Mouse (Mus musculus): Measurements from ENCODE around the gene Hspa2. TPM values are rescaled to one million over a fixed set of nuclear protein-coding genes. Genes with fewer than 3 reads are reported as not detected.

The Hspa2 gene
- polyA plus RNA-seq, 1 experiment = 0.20 TPM

- H3K27me3 ChIP-seq (ENCODE audit: control insufficient read depth) = no peaks in the 10 kb centered on the region
- TF ChIP-seq TAL1 (IDR thresholded peaks at IDR 0.05; ENCODE audit: low read length) (no peak), GATA1 (IDR thresholded peaks at IDR 0.05; ENCODE audit: low read length) (no peak)
- peaks cover 41% of the 10 kb centered on the region for H3K36me3 ChIP-seq (ENCODE audit: control insufficient read depth)
- H3K9me3 ChIP-seq (ENCODE audit: control insufficient read depth, low read length) = no peaks in the 10 kb centered on the region
- H3K4me1 ChIP-seq (ENCODE audit: control insufficient read depth) = peaks cover 79% of the 10 kb centered on the region
- H3K4me3 ChIP-seq (replicated peaks) = no peak overlapping the region
These were observed 27.3 kb upstream of the Hspa2 start for GRCm38 (mm10) chr12:76376649-76377048.

- Histone ChIP-seq H3K4me3 (replicated peaks) (no peak overlapping the region), H3K36me3 (ENCODE audit: control insufficient read depth) (peaks cover 45% of the 10 kb centered on the region)
- TF ChIP-seq GATA1 (IDR thresholded peaks at IDR 0.05; ENCODE audit: low read length) = no peak
- TF ChIP-seq TAL1 (IDR thresholded peaks at IDR 0.05; ENCODE audit: low read length) = no peak
These were observed 26.9 kb upstream of the Hspa2 start for GRCm38 (mm10) chr12:76377059-76377458.

DNA sequence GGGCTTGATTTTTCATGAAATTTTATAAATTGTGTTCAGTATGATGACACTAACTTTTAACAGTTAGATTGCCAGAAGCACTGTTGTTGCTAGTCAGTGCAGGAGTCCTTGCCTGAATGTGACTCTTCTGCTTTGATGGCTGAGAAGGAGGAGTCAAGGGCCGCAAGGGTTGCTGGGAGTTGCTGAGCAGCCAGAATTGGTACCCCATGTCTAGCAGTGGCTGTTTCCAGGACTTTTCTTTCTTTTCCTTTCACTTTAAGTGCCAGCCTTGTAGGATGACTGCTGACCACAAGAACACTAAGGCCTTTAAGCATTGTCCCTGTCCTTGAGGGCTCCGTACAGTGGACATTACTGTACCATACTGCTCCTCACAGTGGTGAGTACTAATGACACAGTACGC is 26.2 kb upstream of the Hspa2 start:
- Histone ChIP-seq H3K9me3 (ENCODE audit: control insufficient read depth, low read length) (no peaks in the 10 kb centered on the region), H3K4me1 (ENCODE audit: control insufficient read depth) (peaks cover 69% of the 10 kb centered on the region), H3K36me3 (ENCODE audit: control insufficient read depth) (peaks cover 42% of the 10 kb centered on the region), H3K4me3 (replicated peaks) (no peak overlapping the region), H3K27me3 (ENCODE audit: control insufficient read depth) (no peaks in the 10 kb centered on the region)
- TF ChIP-seq TAL1 (IDR thresholded peaks at IDR 0.05; ENCODE audit: low read length) = no peak
- no peak for TF ChIP-seq GATA1 (IDR thresholded peaks at IDR 0.05; ENCODE audit: low read length)

More at GRCm38 (mm10) chr12:76377059-76377458, 26.9 kb upstream of the Hspa2 start:
- H3K4me1 ChIP-seq (ENCODE audit: control insufficient read depth) = peaks cover 75% of the 10 kb centered on the region
- H3K27me3 ChIP-seq (ENCODE audit: control insufficient read depth) = no peaks in the 10 kb centered on the region
- H3K9me3 ChIP-seq (ENCODE audit: control insufficient read depth, low read length) = no peaks in the 10 kb centered on the region

- no peak for TF ChIP-seq GATA1 (IDR thresholded peaks at IDR 0.05; ENCODE audit: low read length)
- no peak for TF ChIP-seq TAL1 (IDR thresholded peaks at IDR 0.05; ENCODE audit: low read length)
- H3K36me3 ChIP-seq (ENCODE audit: control insufficient read depth) = peaks cover 44% of the 10 kb centered on the region
- H3K27me3 ChIP-seq (ENCODE audit: control insufficient read depth) = no peaks in the 10 kb centered on the region
- H3K9me3 ChIP-seq (ENCODE audit: control insufficient read depth, low read length) = no peaks in the 10 kb centered on the region
- peaks cover 63% of the 10 kb centered on the region for H3K4me1 ChIP-seq (ENCODE audit: control insufficient read depth)
- no peak overlapping the region for H3K4me3 ChIP-seq (replicated peaks)
These were observed 25.4 kb upstream of the Hspa2 start for GRCm38 (mm10) chr12:76378556-76378955.

DNA sequence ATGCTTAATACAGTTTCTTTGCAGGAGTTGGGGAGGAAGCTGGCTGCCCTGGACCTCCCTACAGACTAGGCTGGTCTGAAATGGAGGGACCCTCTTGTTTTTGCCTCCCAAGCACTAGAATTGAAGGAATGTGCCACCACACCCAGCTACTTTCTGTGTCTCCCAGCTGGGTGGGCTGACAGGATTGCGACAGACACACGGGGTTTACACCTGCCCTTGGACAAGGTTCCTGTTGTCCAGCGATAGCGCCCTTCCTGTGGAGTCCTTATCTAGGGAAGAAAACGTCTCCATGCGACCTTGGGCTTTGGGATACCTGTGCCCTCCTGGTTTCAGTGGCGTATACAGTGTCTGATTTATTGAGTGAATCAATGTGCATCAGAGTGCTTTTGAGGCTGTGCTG is 23.8 kb upstream of the Hspa2 start:
- Histone ChIP-seq H3K4me1 (ENCODE audit: control insufficient read depth) (peaks cover 47% of the 10 kb centered on the region), H3K36me3 (ENCODE audit: control insufficient read depth) (peaks cover 52% of the 10 kb centered on the region), H3K9me3 (ENCODE audit: control insufficient read depth, low read length) (no peaks in the 10 kb centered on the region), H3K4me3 (replicated peaks) (no peak overlapping the region), H3K27me3 (ENCODE audit: control insufficient read depth) (no peaks in the 10 kb centered on the region)
- TF ChIP-seq TAL1 (IDR thresholded peaks at IDR 0.05; ENCODE audit: low read length) = no peak

- Histone ChIP-seq H3K36me3 (ENCODE audit: control insufficient read depth) (peaks cover 69% of the 10 kb centered on the region), H3K9me3 (ENCODE audit: control insufficient read depth, low read length) (no peaks in the 10 kb centered on the region), H3K4me1 (ENCODE audit: control insufficient read depth) (peaks cover 16% of the 10 kb centered on the region), H3K27me3 (ENCODE audit: control insufficient read depth) (no peaks in the 10 kb centered on the region), H3K4me3 (replicated peaks) (no peak overlapping the region)
- TF ChIP-seq TAL1 (IDR thresholded peaks at IDR 0.05; ENCODE audit: low read length) (no peak), GATA1 (IDR thresholded peaks at IDR 0.05; ENCODE audit: low read length) (no peak)
These were observed 18.6 kb upstream of the Hspa2 start for GRCm38 (mm10) chr12:76385342-76385741.

DNA sequence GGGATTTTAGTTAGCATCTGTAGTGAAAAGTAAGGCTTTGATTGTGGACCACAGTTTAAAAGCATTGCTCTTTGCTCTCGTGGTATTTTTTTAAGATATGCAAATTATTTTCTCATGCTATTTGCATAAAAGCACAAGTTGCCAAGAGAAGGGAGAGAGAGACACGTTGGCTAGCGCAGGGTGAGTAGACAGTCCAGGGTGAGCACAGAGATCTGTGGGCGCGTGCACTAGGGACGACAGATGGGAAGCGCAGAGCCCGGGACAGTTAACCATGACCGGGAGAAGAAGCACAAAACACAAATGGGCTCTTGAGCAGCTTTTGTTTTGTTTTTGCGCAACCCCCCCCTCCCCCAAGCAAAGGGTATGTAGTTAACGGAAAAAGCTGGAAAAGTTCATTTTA is 15.2 kb upstream of the Hspa2 start:
- TF ChIP-seq TAL1 (IDR thresholded peaks at IDR 0.05; ENCODE audit: low read length) = no peak
- TF ChIP-seq GATA1 (IDR thresholded peaks at IDR 0.05; ENCODE audit: low read length) = no peak
- H3K4me1 ChIP-seq (ENCODE audit: control insufficient read depth) = peaks cover 30% of the 10 kb centered on the region
- H3K4me3 ChIP-seq (replicated peaks) = no peak overlapping the region
- H3K36me3 ChIP-seq (ENCODE audit: control insufficient read depth) = peaks cover 68% of the 10 kb centered on the region
- no peaks in the 10 kb centered on the region for H3K9me3 ChIP-seq (ENCODE audit: control insufficient read depth, low read length)
- H3K27me3 ChIP-seq (ENCODE audit: control insufficient read depth) = no peaks in the 10 kb centered on the region

DNA sequence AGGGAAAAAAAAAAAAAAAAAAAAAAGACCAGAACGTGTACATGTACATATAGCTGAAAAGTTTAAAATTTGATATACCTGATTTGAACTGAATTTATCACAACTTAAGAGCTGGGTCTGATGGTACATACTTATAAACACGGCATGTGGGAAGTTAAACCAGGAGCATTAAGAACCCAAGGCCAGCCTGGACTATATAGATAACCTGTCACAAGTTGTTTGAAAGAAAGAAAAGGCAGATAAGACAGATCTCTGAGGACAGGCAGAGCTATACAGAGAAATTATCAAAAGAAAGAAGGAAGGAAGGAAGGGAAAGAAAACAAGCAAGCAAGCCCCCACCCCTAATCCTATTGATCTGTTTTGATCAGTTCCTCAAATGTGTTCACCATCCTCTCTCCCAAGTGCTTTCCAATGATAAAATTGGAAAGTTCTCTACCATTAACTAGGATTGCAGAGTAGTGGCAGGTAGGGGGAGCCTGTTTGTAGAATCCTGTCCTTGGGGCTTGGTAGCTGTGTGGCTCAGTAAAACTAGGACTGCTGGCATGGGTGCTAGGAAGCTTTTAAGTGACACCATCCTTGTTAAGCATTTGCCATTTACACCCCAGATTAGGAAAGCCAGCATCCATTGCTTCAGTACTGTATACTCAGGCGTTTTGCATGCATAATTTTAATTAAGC is 12.2 kb upstream of the Hspa2 start:
- Histone ChIP-seq H3K4me1 (ENCODE audit: control insufficient read depth) (peaks cover 30% of the 10 kb centered on the region), H3K36me3 (ENCODE audit: control insufficient read depth) (peaks cover 41% of the 10 kb centered on the region), H3K27me3 (ENCODE audit: control insufficient read depth) (no peaks in the 10 kb centered on the region), H3K9me3 (ENCODE audit: control insufficient read depth, low read length) (no peaks in the 10 kb centered on the region), H3K4me3 (replicated peaks) (no peak overlapping the region)
- no peak for TF ChIP-seq TAL1 (IDR thresholded peaks at IDR 0.05; ENCODE audit: low read length)
- no peak for TF ChIP-seq GATA1 (IDR thresholded peaks at IDR 0.05; ENCODE audit: low read length)

DNA sequence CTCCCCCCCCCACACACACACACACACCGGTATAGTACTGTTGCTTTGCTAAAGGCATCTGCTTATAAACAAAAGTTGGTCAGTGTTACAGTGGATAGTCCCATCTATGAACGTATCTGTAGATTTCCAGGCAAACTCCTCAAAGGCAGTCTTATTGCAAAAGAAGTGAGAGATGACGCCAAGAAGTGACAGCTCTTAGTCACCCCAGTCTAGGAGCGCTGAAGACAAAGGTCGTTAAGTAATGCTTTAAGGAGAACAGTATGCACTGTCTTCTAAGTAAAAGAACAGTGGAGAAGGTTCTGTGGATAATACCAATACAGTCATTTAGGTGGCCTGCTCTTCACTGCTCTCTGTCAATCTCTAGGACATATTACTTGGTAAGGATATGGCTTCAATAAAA is 11.0 kb upstream of the Hspa2 start:
- Histone ChIP-seq H3K36me3 (ENCODE audit: control insufficient read depth) (peaks cover 35% of the 10 kb centered on the region), H3K4me1 (ENCODE audit: control insufficient read depth) (peaks cover 30% of the 10 kb centered on the region), H3K4me3 (replicated peaks) (no peak overlapping the region), H3K9me3 (ENCODE audit: control insufficient read depth, low read length) (no peaks in the 10 kb centered on the region), H3K27me3 (ENCODE audit: control insufficient read depth) (no peaks in the 10 kb centered on the region)
- TF ChIP-seq GATA1 (IDR thresholded peaks at IDR 0.05; ENCODE audit: low read length) (no peak), TAL1 (IDR thresholded peaks at IDR 0.05; ENCODE audit: low read length) (no peak)

DNA sequence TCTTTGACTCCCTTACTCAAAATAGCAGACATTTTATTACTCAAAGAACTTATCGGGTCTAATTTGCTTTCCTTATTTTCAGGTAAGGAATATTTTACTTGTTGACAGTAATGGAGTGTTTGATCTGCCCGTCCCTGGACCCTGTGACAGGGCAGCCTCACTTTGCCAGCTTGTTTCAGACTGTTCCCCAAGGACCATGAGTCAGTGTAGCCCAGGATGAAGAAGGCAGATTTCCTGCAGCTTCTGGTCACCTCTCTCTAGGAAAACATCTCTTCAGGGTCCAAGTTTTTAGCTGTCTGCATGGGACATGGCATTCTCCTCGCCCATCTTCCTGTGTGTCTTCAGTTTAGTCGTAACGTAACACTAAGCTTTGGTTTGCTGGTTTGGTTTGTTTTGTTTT is 6.7 kb upstream of the Hspa2 start:
- H3K9me3 ChIP-seq (ENCODE audit: control insufficient read depth, low read length) = no peaks in the 10 kb centered on the region
- H3K27me3 ChIP-seq (ENCODE audit: control insufficient read depth) = 0 out of 2 replicates have a peak, but pooled peaks cover 2% of the 10 kb centered on the region
- no peak for TF ChIP-seq GATA1 (IDR thresholded peaks at IDR 0.05; ENCODE audit: low read length)
- TF ChIP-seq TAL1 (IDR thresholded peaks at IDR 0.05; ENCODE audit: low read length) = no peak
- no peak overlapping the region for H3K4me3 ChIP-seq (replicated peaks)
- peaks cover 7% of the 10 kb centered on the region for H3K4me1 ChIP-seq (ENCODE audit: control insufficient read depth)
- peaks cover 5% of the 10 kb centered on the region for H3K36me3 ChIP-seq (ENCODE audit: control insufficient read depth)

All from erythroblast, embryonic 14.5 days (primary cell).